Comparison of ENCODE assay signal across 9 mouse cellular contexts in genomic region chr1:136325933-136326332, GRCm38 (mm10). TPM values are rescaled to one million over a fixed set of nuclear protein-coding genes. Genes with fewer than 3 reads are reported as not detected.
DNase-seq lines count a peak whose midpoint lies in the region; ATAC-seq lines count a peak whose summit lies in the region.
"Had no signal": no experiment of that assay in that cellular context is flagged by ENCODE, and none has a peak within 500 bp of the region (broad histone marks: within the 10 kb centered on the region; RNA-seq: fewer than 3 reads in every experiment).

No protein-coding gene starts in this region.

- DNase-seq in cerebellum, postnatal 4 days (ENCODE audit: low spot score in 2 of 2): no peak
- peak; percentile 47 for DNase-seq in urinary bladder, postnatal 14 days (ENCODE audit: low spot score)
- no peak for DNase-seq in urinary bladder, postnatal 4 days (ENCODE audit: low spot score in 2 of 2)
- peak; percentile 37 for DNase-seq in midbrain, embryonic 14.5 days
- no peak for DNase-seq in left cerebral cortex, adult 11 months (ENCODE audit: low spot score)

- H3K9ac ChIP-seq in hindbrain, embryonic 16.5 days (ENCODE audit: low read depth, low read length): no peak overlapping the region
- H3K9ac ChIP-seq in midbrain, embryonic 14.5 days (replicated peaks; ENCODE audit: low read length): no peak overlapping the region

- 0 out of 2 replicates have a peak overlapping the region, but pooled peaks have one; percentile 8 for H3K27ac ChIP-seq in hindbrain, embryonic 16.5 days (ENCODE audit: low read depth, low read length)
- no peak overlapping the region; the same call in 1 of the 2 replicates for H3K27ac ChIP-seq in midbrain, embryonic 14.5 days (replicated peaks; ENCODE audit: low read depth, low read length)

- peaks cover 7% of the 10 kb centered on the region for H3K4me1 ChIP-seq in hindbrain, embryonic 16.5 days (ENCODE audit: control insufficient read depth, insufficient read depth, low read depth, low read length)
- 0 out of 2 replicates have a peak, but pooled peaks cover 9% of the 10 kb centered on the region for H3K4me1 ChIP-seq in midbrain, embryonic 14.5 days (ENCODE audit: control insufficient read depth, insufficient read depth, low read length)

- 29% methylated on average over 4 of the region's 4 CpGs for WGBS in hindbrain, embryonic 16.5 days
- 63% methylated on average over 4 of the region's 4 CpGs for WGBS in midbrain, embryonic 14.5 days

- peak; percentile 84 for ATAC-seq in cerebellum, adult (ENCODE audit: insufficient number of reproducible peaks, low FRiP score, low TSS enrichment)
- peak; percentile 37 for ATAC-seq in hindbrain, embryonic 16.5 days
- ATAC-seq in midbrain, embryonic 14.5 days (ENCODE audit: low FRiP score, low TSS enrichment): no peak
- no peak for ATAC-seq in inflammation-experienced regulatory T-cells, adult 6 months

- peaks cover 14% of the 10 kb centered on the region for H3K36me3 ChIP-seq in hindbrain, embryonic 16.5 days (ENCODE audit: control insufficient read depth, insufficient read depth, low read length)
- H3K36me3 ChIP-seq in midbrain, embryonic 14.5 days (ENCODE audit: control insufficient read depth, insufficient read depth, low read length): peaks cover 23% of the 10 kb centered on the region

- H3K4me3 ChIP-seq in hindbrain, embryonic 16.5 days (ENCODE audit: low read length): no peak overlapping the region
- no peak overlapping the region for H3K4me3 ChIP-seq in midbrain, embryonic 14.5 days (replicated peaks; ENCODE audit: low read depth, low read length)
- H3K4me3 ChIP-seq: myocyte had no signal

- no peak overlapping the region for H3K4me2 ChIP-seq in hindbrain, embryonic 16.5 days (ENCODE audit: low read length)
- no peak overlapping the region for H3K4me2 ChIP-seq in midbrain, embryonic 14.5 days (ENCODE audit: low read length)

- H3K9me3 ChIP-seq in hindbrain, embryonic 16.5 days (ENCODE audit: control insufficient read depth, low read length): no peaks in the 10 kb centered on the region
- H3K9me3 ChIP-seq in midbrain, embryonic 14.5 days (ENCODE audit: control insufficient read depth, low read length): no peaks in the 10 kb centered on the region

- no peaks in the 10 kb centered on the region for H3K27me3 ChIP-seq in hindbrain, embryonic 16.5 days (replicated peaks; ENCODE audit: control insufficient read depth, insufficient read depth, low read length)
- no peaks in the 10 kb centered on the region for H3K27me3 ChIP-seq in midbrain, embryonic 14.5 days (ENCODE audit: control insufficient read depth, insufficient read depth, low read length)

RNA-seq across cellular contexts. Expression of gene Camsap2, which starts 20.0 kb away (rescaled TPM):
- 23.6 and 25.8 TPM in 2 replicates for polyA plus RNA-seq in hindbrain, embryonic 16.5 days (2015; fragmentation: Nextera tagmentation; extraction: Ambion mirVana)
- polyA plus RNA-seq in midbrain, embryonic 14.5 days (2014; fragmentation: Nextera tagmentation; extraction: Ambion mirVana): 52.0 and 63.8 TPM in 2 replicates
- 1 to 10 TPM; 2.2 to 6.3 (median 5.8) TPM for polyA plus RNA-seq in inflammation-experienced regulatory T-cells, adult 6 months (2017; shearing (Covaris generic))

Comparison
In these comparisons a context has a peak if more than half of its experiments do, and no peak if none do; other contexts are left out.
1. DNase-seq: peak in urinary bladder, postnatal 14 days (single experiment) and midbrain, embryonic 14.5 days (single experiment); none in cerebellum, postnatal 4 days (0 of 2), urinary bladder, postnatal 4 days (0 of 2) and left cerebral cortex, adult 11 months (single experiment).
2. ATAC-seq: peak in cerebellum, adult (single experiment) and hindbrain, embryonic 16.5 days (single experiment); none in midbrain, embryonic 14.5 days (single experiment) and inflammation-experienced regulatory T-cells, adult 6 months (single experiment).